Mouse (Mus musculus) midbrain, postnatal 0 days (tissue): ENCODE results near the gene Ehbp1l1. TPM values are rescaled to one million over a fixed set of nuclear protein-coding genes. Genes with fewer than 3 reads are reported as not detected.

Experiments used
- ATAC-seq: fragments of 200-750 bp; cut with Nextera tagmentation; 2 replicates; pipeline ENCODE4 v1.8.0; 2017; ENCODE audit warnings: moderate number of reproducible peaks, mild to moderate bottlenecking, moderate TSS enrichment, moderate library complexity; ENCODE audit not compliant: low FRiP score
- DNase-seq: peaks from one replicate; pipeline ENCODE4 v3.0.0-alpha.2; 2015; ENCODE audit warnings: low spot score
- H3K27ac ChIP-seq: fragments of 300-500 bp; sonication (generic); 2 replicates; pipeline ENCODE4 v1.5.1; 2014; ENCODE audit warnings: low read depth, mild to moderate bottlenecking, low read length, mixed read lengths
- H3K27me3 ChIP-seq: fragments of 300-500 bp; sonication (generic); 2 replicates; pipeline ENCODE4 v1.6.1; 2014; ENCODE audit warnings: low read length, control low read depth, mixed read lengths; ENCODE audit not compliant: insufficient read depth
- H3K36me3 ChIP-seq: fragments of 300-500 bp; sonication (generic); 2 replicates; pipeline ENCODE4 v1.6.1; 2014; ENCODE audit warnings: low read length, control low read depth, mixed read lengths; ENCODE audit not compliant: insufficient read depth
- H3K4me1 ChIP-seq: fragments of 300-500 bp; sonication (generic); 2 replicates; pipeline ENCODE4 v1.6.1; 2014; ENCODE audit warnings: mild to moderate bottlenecking, control low read depth, antibody characterized with exemption, low read length, mixed read lengths; ENCODE audit not compliant: insufficient read depth
- H3K4me2 ChIP-seq: fragments of 300-500 bp; sonication (generic); 2 replicates; pipeline ENCODE4 v1.6.1; 2014; ENCODE audit warnings: low read depth, mild to moderate bottlenecking, low read length, mixed read lengths; ENCODE audit not compliant: poor library complexity, severe bottlenecking
- H3K4me3 ChIP-seq: fragments of 300-500 bp; sonication (generic); 2 replicates; pipeline ENCODE4 v1.5.1; 2014; ENCODE audit warnings: low read depth, mild to moderate bottlenecking, low read length, moderate library complexity
- H3K9ac ChIP-seq: fragments of 300-500 bp; sonication (generic); replicated peaks from 2 replicates; pipeline ENCODE4 v1.6.1; 2014; ENCODE audit warnings: mild to moderate bottlenecking, low read length, moderate library complexity, mixed read lengths; ENCODE audit not compliant: poor library complexity, severe bottlenecking
- H3K9me3 ChIP-seq: fragments of 300-500 bp; sonication (generic); 2 replicates; pipeline ENCODE4 v1.6.1; 2016; ENCODE audit warnings: low read length, control low read depth
- CTCF ChIP-seq: IDR thresholded peaks from 2 replicates; pipeline ENCODE4 v1.5.1; 2016; ENCODE audit warnings: antibody characterized with exemption, mild to moderate bottlenecking
- WGBS: fragments of 180-500 bp; shearing (Covaris S2); extraction: QIAGEN DNeasy Blood & Tissue Kit; methylation state at CpG from one replicate; pipeline ENCODE4 v1.1.7; 2014; 5-methylcytosine and 5-hydroxymethylcytosine counted together
- microRNA-seq: library from miRNA; unstranded; fragments of <30 nt; microRNA quantifications from one replicate; pipeline ENCODE4, GENCODE M21; 2016; ENCODE audit warnings: borderline number of aligned reads
- polyA plus RNA-seq: library from polyadenylated mRNA; unstranded; fragments of >200 nt; fragmentation: Nextera tagmentation; extraction: Ambion mirVana; gene quantifications from 2 replicates; pipeline ENCODE4 v1.2.1, GENCODE M21; 2015
- total RNA-seq: library from RNA; depleted of rRNA; stranded (reverse); fragments of >200 nt; gene quantifications from 2 replicates; pipeline ENCODE4 v1.2.3, GENCODE M21; 2014; rRNA removed

The Ehbp1l1 gene
- total and polyA plus RNA-seq, 2 experiments from 2014 or later: 25.6 to 65.2 TPM

DNA sequence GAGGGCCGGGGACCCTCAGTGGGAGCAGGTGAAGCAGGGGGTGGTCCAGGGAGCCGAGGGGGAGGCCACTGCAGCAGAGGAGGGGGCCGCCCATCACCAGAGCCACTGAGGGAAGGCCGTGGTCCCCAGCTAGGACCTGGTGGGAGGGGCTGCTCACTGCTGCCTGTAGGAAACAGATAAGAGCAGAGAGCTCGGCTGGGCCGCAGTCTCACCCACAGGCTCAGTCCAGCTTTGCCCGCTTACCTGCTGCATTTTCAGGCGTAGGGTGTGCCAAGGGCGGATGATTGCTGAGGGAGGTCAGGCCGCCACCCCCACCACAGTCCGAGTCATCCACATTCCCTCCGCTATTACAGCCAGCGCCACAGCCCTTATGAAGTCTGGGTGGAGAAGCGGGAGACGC is 60.7 kb downstream of the Ehbp1l1 start:
- DNase-seq (no peak), ATAC-seq (no peak)
- no peak overlapping the region for H3K4me2 ChIP-seq
- 94% methylated on average over 15 of the region's 15 CpGs for WGBS
- H3K9me3 ChIP-seq: no peaks in the 10 kb centered on the region
- no peaks in the 10 kb centered on the region for H3K4me1 ChIP-seq
- no peak overlapping the region for H3K27ac ChIP-seq
- peaks cover 47% of the 10 kb centered on the region for H3K36me3 ChIP-seq
- H3K27me3 ChIP-seq: no peaks in the 10 kb centered on the region
- no peak for TF ChIP-seq CTCF
- no peak overlapping the region for H3K4me3 ChIP-seq
- no peak overlapping the region for H3K9ac ChIP-seq

DNA sequence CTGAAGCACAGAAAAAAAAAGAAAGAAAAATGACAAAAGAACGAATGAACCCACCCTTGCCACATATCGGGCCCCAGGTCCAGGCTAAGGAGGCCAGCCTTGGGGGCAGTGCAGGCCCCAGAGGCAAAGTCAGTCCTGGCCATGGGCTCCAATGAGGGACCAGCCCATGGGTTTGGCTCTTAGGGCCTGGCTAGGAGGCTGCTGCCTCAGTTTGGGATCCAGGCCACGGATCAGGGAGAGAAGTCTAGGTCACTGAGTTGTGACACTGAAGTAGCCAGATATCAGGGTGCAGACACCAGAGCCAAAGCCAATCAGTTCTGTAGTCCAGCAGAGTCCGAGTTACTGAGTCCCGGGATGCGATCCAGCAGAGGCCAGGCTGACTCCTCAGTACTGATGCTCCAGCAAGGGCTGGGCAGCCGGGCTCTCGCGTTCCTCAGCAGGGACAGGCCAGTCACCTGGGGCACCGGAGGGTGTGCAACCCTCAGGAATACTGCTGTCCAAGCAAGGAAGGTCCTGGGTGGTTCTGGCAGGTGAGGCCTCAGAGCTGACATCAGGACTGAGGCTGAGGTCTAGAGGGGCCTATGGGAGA is 61.4 kb downstream of the Ehbp1l1 start:
- WGBS: 92% methylated on average over 10 of the region's 10 CpGs
- no peak overlapping the region for H3K4me2 ChIP-seq
- no peak for TF ChIP-seq CTCF

DNA sequence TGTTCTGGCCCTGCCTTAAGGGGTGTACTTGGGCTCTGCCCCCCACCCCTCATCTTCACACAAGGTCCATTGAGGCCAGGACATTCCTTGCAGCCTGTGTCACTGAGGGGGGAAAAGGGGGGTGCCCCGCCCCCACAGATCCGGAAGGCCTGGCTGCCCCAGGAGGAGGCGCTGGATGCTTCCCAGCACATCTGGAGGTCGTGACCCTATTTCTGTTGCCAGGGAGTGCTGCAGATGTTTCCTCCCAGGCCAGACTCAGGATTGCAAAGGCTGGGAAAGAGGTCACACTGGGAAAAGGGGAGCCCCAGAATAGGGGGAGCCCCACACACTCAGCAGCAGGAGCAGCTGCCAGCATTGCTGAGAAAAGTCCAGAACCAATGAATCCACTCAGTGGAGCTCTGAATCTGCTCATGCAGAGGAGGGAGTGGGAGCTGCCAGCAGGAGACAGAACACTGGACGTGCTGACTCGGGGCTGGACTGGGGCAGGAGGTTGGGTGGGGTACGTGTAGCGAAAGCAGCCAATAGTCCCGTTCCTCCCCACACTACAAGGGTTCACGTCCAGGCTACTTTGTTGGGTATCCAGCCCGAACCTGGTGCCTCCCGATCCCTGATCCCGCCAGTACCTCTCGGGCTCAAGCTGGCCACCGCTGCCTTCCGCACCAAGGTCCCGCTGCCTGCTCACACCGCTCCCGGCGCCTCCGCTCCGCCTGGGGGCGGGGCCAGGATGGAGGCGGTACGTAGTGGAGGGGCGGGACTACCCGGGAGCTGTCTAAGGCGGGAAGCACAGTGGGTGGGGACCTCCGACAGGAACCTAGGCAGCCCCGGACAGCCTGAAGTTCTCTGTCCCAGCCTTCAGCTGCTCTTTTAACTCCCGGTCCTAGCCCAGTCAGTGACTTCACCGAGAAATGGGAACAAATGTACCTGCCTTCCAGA is 62.9 kb downstream of the Ehbp1l1 start, which contains the start of gene Sipa1:
TSS of gene Sipa1 (minus strand) at position 727 of the 933 bp plus-strand sequence.
- peak; percentile 45 for ATAC-seq
- peak within 1 kb of the TSS; percentile 31 for H3K4me3 ChIP-seq
- H3K27ac ChIP-seq: 0 out of 2 replicates have a peak within 1 kb of the TSS, but pooled peaks have one; percentile 26
- peak; percentile 67 for DNase-seq
- peaks cover 33% of the 10 kb centered on the region for H3K36me3 ChIP-seq
- H3K27me3 ChIP-seq: no peaks in the 10 kb centered on the region
- H3K9me3 ChIP-seq: no peaks in the 10 kb centered on the region
- peak within 1 kb of the TSS; percentile 52 for H3K4me2 ChIP-seq
- WGBS: 5% methylated on average over 32 of the region's 32 CpGs
- H3K9ac ChIP-seq: peak within 1 kb of the TSS; percentile 36
- no peak for TF ChIP-seq CTCF
- H3K4me1 ChIP-seq: no peaks in the 10 kb centered on the region

More for the DNA sequence above, 61.4 kb downstream of the Ehbp1l1 start:
- H3K9me3 ChIP-seq: no peaks in the 10 kb centered on the region
- H3K36me3 ChIP-seq: peaks cover 40% of the 10 kb centered on the region
- DNase-seq: no peak
- no peak overlapping the region for H3K4me3 ChIP-seq
- H3K27me3 ChIP-seq: no peaks in the 10 kb centered on the region
- no peaks in the 10 kb centered on the region for H3K4me1 ChIP-seq
- H3K27ac ChIP-seq: no peak overlapping the region
- no peak overlapping the region for H3K9ac ChIP-seq
- ATAC-seq: no peak

DNA sequence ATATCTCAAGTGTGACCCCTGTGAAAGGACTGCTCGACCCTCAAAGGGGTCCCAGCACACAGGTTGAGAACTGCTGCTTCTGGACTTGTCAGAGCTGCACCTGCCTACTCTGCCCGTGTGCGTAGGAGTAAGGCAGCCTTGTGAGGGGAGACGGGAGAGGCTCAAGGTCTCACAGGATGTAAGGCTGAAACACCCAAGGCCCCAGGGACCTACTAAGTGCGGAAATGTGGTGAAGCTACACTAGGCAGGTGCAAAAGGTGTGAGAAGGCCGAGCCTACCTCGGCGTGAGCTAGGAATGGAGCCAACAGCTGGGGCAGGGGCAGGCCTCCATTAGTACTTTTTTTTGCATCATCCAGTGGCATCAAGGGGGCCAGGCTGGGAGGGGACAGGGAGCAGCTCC is 63.8 kb downstream of the Ehbp1l1 start:
- Histone ChIP-seq H3K9ac (no peak overlapping the region), H3K4me3 (no peak overlapping the region), H3K4me1 (no peaks in the 10 kb centered on the region), H3K9me3 (no peaks in the 10 kb centered on the region), H3K4me2 (peak overlapping the region; percentile 52), H3K36me3 (peaks cover 28% of the 10 kb centered on the region), H3K27ac (no peak overlapping the region), H3K27me3 (no peaks in the 10 kb centered on the region)
- no peak for ATAC-seq
- TF ChIP-seq CTCF: no peak
- no peak for DNase-seq
- 70% methylated on average over 8 of the region's 8 CpGs for WGBS

DNA sequence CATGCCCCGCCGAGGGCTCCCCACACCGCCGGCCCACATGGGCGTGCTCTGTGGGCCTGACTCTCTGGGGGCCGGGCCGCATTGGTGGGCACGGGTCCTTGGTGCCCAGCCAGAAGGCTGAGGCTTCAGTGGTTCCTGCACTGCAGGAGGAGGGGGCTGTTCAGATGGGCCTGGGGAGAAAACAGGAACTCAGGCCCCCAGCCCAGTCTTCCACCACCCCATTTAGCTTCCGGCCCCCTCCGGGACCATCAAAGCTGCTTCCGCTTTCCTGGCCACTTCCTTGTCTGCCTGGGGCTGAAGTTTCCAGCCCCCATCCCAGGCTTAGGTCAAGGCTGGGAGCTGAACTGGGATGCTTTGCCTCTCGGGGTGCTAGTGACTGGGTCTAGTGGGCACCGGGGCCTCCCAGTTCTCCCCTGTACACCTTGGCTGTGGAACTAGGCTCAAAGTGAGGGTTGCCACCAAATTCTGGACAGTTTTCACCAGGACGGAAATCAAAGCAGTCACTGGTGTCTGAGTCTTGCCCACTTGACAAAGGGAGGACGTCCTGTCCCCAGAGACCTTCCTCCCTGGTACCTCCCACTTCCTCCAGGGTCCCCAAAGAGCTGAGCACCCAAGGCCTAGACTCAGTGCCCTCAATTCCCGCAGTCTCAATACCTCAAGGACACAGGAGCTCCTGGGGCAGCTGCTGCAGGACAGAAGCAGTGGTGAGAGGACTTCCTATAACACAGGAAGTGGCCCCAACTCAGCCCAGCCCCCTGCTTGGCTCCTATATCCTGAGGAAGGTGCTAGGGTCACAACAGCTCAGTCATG is 65.0 kb downstream of the Ehbp1l1 start:
- TF ChIP-seq CTCF: no peak
- no peak overlapping the region for H3K27ac ChIP-seq
- 92% methylated on average over 16 of the region's 16 CpGs for WGBS
- DNase-seq (no peak), ATAC-seq (no peak)
- H3K36me3 ChIP-seq: peaks cover 16% of the 10 kb centered on the region
- no peak overlapping the region for H3K4me2 ChIP-seq
- no peaks in the 10 kb centered on the region for H3K9me3 ChIP-seq
- H3K27me3 ChIP-seq: no peaks in the 10 kb centered on the region
- no peak overlapping the region for H3K9ac ChIP-seq
- no peaks in the 10 kb centered on the region for H3K4me1 ChIP-seq
- H3K4me3 ChIP-seq: no peak overlapping the region

Small RNA genes lying within 50 kb of the gene (microRNA-seq; reads per million reads assigned to microRNA genes)
- gene Mir6987: not detected

Other genes starting within 250 kb of the Ehbp1l1 start
- 60.9 and 87.3 TPM in 2 replicates for gene Mus81, start 237.9 kb downstream of the Ehbp1l1 start, total RNA-seq
- 27.9 and 30.4 TPM in 2 replicates for gene Mus81, start 237.9 kb downstream of the Ehbp1l1 start, polyA plus RNA-seq
- 1,453 and 1,672 TPM in 2 replicates for gene Cfl1, start 235.9 kb downstream of the Ehbp1l1 start, total RNA-seq
- gene Cfl1, start 235.9 kb downstream of the Ehbp1l1 start, polyA plus RNA-seq: 3,482 and 3,602 TPM in 2 replicates
- 3.2 and 7.3 TPM in 2 replicates for gene 1700020D05Rik, start 222.5 kb downstream of the Ehbp1l1 start, total RNA-seq
- gene 1700020D05Rik, start 222.5 kb downstream of the Ehbp1l1 start, polyA plus RNA-seq: 0.20 TPM in 1 of 2 replicates, not detected in the other
- 86.2 and 100 TPM in 2 replicates for gene Snx32, start 215.8 kb downstream of the Ehbp1l1 start, total RNA-seq
- gene Snx32, start 215.8 kb downstream of the Ehbp1l1 start, polyA plus RNA-seq: 88.7 and 94.4 TPM in 2 replicates
- 0.27 TPM in 1 of 2 replicates, not detected in the other for gene Ovol1, start 165.7 kb downstream of the Ehbp1l1 start, total RNA-seq
- 0.05 TPM in 1 of 2 replicates, not detected in the other for gene Ovol1, start 165.7 kb downstream of the Ehbp1l1 start, polyA plus RNA-seq
- 12.8 and 14.5 TPM in 2 replicates for gene Ap5b1, start 158.3 kb downstream of the Ehbp1l1 start, total RNA-seq
- 1.9 and 2.2 TPM in 2 replicates for gene Ap5b1, start 158.3 kb downstream of the Ehbp1l1 start, polyA plus RNA-seq
- 19.8 and 27.1 TPM in 2 replicates for gene Rnaseh2c, start 124.4 kb downstream of the Ehbp1l1 start, total RNA-seq
- 43.1 and 50.9 TPM in 2 replicates for gene Rnaseh2c, start 124.4 kb downstream of the Ehbp1l1 start, polyA plus RNA-seq
- gene Kat5, start 116.1 kb downstream of the Ehbp1l1 start, total RNA-seq: 126 and 150 TPM in 2 replicates
- 73.9 and 76.8 TPM in 2 replicates for gene Kat5, start 116.1 kb downstream of the Ehbp1l1 start, polyA plus RNA-seq
- gene Rela, start 88.8 kb downstream of the Ehbp1l1 start, total RNA-seq: 30.3 and 34.8 TPM in 2 replicates
- 30.8 and 31.8 TPM in 2 replicates for gene Rela, start 88.8 kb downstream of the Ehbp1l1 start, polyA plus RNA-seq
- 26.1 and 36.0 TPM in 2 replicates for gene Sipa1, start 62.6 kb downstream of the Ehbp1l1 start, total RNA-seq
- 18.1 and 19.9 TPM in 2 replicates for gene Sipa1, start 62.6 kb downstream of the Ehbp1l1 start, polyA plus RNA-seq
- 18.3 and 24.0 TPM in 2 replicates for gene Map3k11, start 37.6 kb downstream of the Ehbp1l1 start, total RNA-seq
- 9.6 and 10.6 TPM in 2 replicates for gene Map3k11, start 37.6 kb downstream of the Ehbp1l1 start, polyA plus RNA-seq
- 95.5 and 103 TPM in 2 replicates for gene Pcnx3, start 37.4 kb downstream of the Ehbp1l1 start, total RNA-seq
- 18.4 and 19.1 TPM in 2 replicates for gene Pcnx3, start 37.4 kb downstream of the Ehbp1l1 start, polyA plus RNA-seq
- not detected in 2 replicates for gene Kcnk7, start 21.9 kb downstream of the Ehbp1l1 start, total RNA-seq
- 0.47 and 0.49 TPM in 2 replicates for gene Kcnk7, start 21.9 kb downstream of the Ehbp1l1 start, polyA plus RNA-seq
- gene Fam89b, start 3.3 kb upstream of the Ehbp1l1 start, total RNA-seq: 161 and 178 TPM in 2 replicates
- 126 TPM in 2 replicates for gene Fam89b, start 3.3 kb upstream of the Ehbp1l1 start, polyA plus RNA-seq
- gene Ltbp3, start 14.6 kb upstream of the Ehbp1l1 start, total RNA-seq: 28.8 and 29.3 TPM in 2 replicates
- 9.1 and 12.8 TPM in 2 replicates for gene Ltbp3, start 14.6 kb upstream of the Ehbp1l1 start, polyA plus RNA-seq
- gene Scyl1, start 45.1 kb upstream of the Ehbp1l1 start, total RNA-seq: 95.2 and 108 TPM in 2 replicates
- 84.2 and 85.8 TPM in 2 replicates for gene Scyl1, start 45.1 kb upstream of the Ehbp1l1 start, polyA plus RNA-seq
- gene Frmd8, start 149.0 kb upstream of the Ehbp1l1 start, total RNA-seq: 11.2 and 19.1 TPM in 2 replicates
- gene Frmd8, start 149.0 kb upstream of the Ehbp1l1 start, polyA plus RNA-seq: 11.2 and 11.7 TPM in 2 replicates
- 3.7 and 4.8 TPM in 2 replicates for gene Slc25a45, start 151.5 kb upstream of the Ehbp1l1 start, total RNA-seq
- gene Slc25a45, start 151.5 kb upstream of the Ehbp1l1 start, polyA plus RNA-seq: 2.1 and 2.7 TPM in 2 replicates
- gene Tigd3, start 167.8 kb upstream of the Ehbp1l1 start, total RNA-seq: 9.0 and 11.4 TPM in 2 replicates
- gene Tigd3, start 167.8 kb upstream of the Ehbp1l1 start, polyA plus RNA-seq: 10.6 and 10.9 TPM in 2 replicates
- 52.9 and 84.7 TPM in 2 replicates for gene Dpf2, start 186.7 kb upstream of the Ehbp1l1 start, total RNA-seq
- gene Dpf2, start 186.7 kb upstream of the Ehbp1l1 start, polyA plus RNA-seq: 57.7 and 61.0 TPM in 2 replicates
- gene Cdc42ep2, start 198.5 kb upstream of the Ehbp1l1 start, total RNA-seq: 20.6 and 28.4 TPM in 2 replicates
- 19.2 and 20.9 TPM in 2 replicates for gene Cdc42ep2, start 198.5 kb upstream of the Ehbp1l1 start, polyA plus RNA-seq
- gene Pola2, start 237.9 kb upstream of the Ehbp1l1 start, total RNA-seq: 17.8 and 21.6 TPM in 2 replicates
- 16.7 and 16.9 TPM in 2 replicates for gene Pola2, start 237.9 kb upstream of the Ehbp1l1 start, polyA plus RNA-seq